Mouse (Mus musculus) spleen, adult 18-20 months (tissue): ENCODE results near the gene Fkbpl.

Experiments used
- DNase-seq, 2 experiments: peaks; one replicate each; pipeline ENCODE4 v3.0.0; 2022; ENCODE audit warnings: mixed read lengths in 2 of 2

Fkbpl gene

GRCm38 (mm10) chr17:34670235-34670634, 25.7 kb downstream of the Fkbpl start, which contains the start of gene Tnxb:
Tnxb (plus strand) TSS chr17:34670535.
- no peak for DNase-seq

DNA sequence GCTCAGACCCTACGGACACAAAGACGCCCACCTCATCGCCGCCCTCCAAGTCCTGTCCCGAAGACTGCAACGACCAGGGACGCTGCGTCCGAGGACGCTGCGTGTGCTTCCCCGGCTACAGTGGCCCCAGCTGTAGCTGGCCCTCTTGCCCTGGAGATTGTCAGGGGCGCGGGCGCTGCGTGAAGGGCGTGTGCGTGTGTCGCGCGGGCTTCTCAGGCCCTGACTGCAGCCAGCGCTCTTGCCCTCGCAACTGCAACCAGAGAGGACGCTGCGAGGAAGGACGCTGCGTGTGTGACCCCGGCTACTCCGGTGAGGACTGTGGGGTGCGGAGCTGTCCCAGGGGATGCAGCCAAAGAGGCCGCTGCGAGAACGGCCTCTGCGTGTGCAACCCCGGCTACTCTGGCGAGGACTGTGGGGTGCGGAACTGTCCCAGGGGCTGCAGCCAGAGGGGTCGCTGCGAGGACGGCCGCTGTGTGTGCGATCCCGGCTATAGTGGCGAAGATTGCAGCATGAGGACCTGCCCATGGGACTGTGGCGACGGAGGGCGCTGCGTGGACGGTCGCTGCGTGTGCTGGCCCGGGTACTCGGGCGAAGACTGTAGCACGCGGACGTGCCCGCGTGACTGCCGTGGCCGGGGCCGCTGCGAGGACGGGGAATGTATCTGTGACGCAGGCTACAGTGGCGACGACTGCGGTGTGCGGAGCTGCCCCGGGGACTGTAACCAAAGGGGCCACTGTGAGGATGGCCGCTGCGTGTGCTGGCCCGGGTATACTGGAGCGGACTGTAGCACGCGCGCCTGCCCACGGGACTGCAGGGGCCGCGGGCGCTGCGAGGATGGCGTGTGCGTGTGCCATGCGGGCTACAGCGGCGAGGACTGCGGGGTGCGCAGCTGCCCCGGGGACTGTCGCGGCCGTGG, 26.8 kb downstream of the Fkbpl start:
- DNase-seq, result no peak

DNA sequence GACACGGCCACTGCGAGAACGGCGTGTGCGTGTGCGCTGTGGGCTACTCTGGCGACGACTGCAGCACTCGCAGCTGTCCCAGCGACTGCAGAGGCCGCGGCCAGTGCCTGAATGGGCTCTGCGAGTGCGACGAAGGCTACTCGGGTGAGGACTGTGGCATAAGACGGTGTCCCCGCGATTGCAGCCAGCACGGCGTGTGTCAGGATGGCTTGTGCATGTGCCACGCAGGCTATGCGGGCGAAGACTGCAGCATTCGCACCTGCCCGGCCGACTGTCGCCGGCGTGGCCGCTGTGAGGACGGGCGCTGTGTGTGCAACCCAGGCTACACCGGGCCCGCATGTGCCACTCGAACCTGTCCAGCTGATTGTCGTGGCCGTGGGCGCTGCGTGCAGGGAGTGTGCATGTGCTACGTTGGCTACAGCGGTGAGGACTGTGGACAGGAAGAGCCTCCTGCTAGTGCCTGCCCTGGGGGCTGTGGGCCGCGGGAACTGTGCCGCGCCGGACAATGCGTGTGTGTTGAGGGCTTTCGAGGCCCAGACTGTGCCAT, 27.8 kb downstream of the Fkbpl start:
- no peak for DNase-seq

- DNase-seq, result no peak
These were observed 28.6 kb downstream of the Fkbpl start for GRCm38 (mm10) chr17:34673139-34673538.

GRCm38 (mm10) chr17:34674524-34675204, 30.1 kb downstream of the Fkbpl start:
- no peak for DNase-seq

- DNase-seq, result no peak
These were observed 30.9 kb downstream of the Fkbpl start for GRCm38 (mm10) chr17:34675205-34676092.

DNA sequence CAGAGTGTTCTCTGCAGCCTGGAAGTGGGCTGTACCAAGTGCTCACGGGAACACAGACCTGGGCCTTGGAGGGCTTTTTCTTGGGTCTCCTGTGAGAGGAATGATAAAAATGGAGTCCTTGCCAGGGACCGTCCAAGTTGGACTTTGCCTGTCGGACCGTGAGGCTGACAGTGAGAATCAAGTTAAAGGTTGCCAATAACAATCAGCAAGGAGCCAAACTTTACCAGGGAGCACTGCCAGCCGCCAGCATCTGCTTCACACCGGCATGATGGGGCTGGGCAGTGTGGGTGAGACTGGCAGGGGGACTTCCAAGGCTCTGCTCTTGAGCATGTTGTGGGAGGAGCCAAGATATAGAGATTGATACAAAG, 31.5 kb downstream of the Fkbpl start:
- DNase-seq, result no peak

GRCm38 (mm10) chr17:34676671-34677070, 32.1 kb downstream of the Fkbpl start:
- DNase-seq, result no peak

DNA sequence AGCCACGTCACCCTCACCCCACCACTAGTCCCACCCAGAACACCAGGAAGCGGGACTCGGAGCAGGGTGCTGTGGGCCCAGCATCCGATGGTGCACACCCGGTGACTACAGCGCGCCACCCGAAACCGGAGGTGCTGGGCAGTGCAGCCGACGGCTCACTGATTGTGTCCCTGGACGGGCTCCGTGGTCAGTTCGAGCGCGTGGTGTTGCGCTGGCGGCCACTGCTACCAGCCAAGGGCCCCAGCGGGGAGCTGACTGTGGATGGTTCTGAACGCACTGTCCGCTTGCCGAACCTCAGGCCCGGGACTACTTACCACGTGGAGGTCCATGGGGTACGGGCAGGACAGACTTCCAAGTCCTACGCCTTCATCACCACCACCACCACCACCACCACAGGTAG, 35.6 kb downstream of the Fkbpl start:
- no peak for DNase-seq

- DNase-seq, result no peak
These were observed 36.1 kb downstream of the Fkbpl start for GRCm38 (mm10) chr17:34680621-34681020.

DNA sequence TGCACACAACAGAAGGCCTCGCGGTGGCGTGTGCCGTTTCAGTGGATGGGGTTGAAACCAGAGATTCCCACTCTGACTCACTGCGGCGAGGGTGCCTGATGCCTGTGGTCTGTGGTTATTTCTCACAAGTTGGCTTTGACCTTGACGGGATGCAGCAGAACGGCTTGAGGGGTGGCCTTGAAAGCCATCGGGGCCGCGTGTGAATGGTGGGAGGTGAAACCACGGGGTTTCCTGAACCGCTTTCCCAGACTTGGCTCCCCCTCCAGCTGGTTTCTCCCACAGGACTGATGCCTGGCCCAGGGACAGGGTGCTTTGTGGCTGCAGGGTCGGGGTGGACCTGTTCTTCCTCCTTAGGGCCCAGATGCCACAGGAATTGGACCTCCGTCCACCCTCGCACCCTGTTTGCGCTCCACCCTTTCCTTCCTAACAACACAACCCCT, 36.6 kb downstream of the Fkbpl start:
- no peak for DNase-seq

DNA sequence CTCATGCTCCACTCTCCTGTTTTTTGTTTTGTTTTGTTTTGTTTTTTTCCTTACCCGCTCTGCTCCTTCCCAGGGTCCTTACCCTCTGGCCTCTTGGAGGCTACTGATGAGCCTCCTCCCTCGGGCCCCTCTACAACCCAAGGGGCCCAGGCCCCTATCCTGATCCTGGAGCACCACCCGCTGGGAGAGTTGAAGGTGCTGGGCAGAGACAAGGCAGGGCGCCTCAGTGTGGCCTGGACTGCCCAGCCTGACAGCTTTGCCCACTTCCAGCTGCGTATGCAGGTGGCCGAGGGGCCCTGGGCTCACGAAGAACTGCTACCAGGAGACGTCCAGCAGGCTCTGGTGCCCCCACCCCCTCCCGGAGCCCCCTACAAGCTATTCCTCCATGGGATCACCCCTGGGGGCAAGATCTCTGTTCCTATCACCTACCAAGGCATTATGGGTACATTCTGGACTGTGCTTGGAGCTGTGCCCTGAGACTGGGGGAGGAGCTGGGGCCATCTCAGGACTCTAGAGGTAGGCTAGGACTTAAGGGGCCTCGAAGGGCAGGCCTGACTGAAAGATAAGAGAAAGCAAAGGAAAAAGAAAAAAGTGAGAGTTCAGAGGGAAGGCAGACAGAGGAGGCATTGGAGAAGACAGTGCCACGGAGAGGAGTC, 37.4 kb downstream of the Fkbpl start:
- no peak for DNase-seq

- no peak for DNase-seq
These were observed 38.6 kb downstream of the Fkbpl start for GRCm38 (mm10) chr17:34683179-34683578.

- no peak for DNase-seq
These were observed 39.2 kb downstream of the Fkbpl start for GRCm38 (mm10) chr17:34683686-34684220.

DNA sequence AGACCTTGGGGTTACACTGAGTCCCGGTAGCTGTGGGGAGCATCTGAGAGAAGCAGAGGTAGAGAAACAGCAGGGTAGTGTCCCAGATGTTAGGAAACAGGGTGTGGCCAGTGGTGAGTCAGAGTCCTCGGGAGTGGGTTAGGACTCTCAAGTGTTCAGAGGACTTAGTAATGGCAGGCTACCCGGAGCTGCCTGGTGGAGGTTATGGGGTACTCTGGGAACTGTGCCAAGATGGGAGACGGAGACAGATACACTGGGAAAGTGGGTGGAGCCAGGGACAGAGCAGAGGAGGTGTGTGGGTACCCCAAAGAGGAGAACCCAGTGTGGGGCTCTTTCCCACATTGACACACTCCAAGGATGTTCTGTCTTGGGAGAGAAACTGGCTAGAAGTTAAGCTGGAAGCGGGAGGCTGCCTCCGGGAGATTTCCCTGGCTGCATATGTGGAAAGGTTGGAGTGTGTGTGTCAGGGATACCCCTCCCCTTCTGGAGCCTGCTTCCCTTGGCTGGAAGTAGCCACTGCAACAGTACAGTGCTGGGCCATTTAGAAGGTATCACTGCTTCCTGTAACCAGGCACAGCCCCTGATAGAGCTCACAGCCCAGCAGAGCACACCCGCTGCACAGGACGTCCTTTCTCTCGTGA, 39.8 kb downstream of the Fkbpl start:
- DNase-seq, result no peak

GRCm38 (mm10) chr17:34685120-34686110, 40.9 kb downstream of the Fkbpl start:
- DNase-seq, result no peak

GRCm38 (mm10) chr17:34688889-34689288, 44.3 kb downstream of the Fkbpl start:
- no peak for DNase-seq

DNA sequence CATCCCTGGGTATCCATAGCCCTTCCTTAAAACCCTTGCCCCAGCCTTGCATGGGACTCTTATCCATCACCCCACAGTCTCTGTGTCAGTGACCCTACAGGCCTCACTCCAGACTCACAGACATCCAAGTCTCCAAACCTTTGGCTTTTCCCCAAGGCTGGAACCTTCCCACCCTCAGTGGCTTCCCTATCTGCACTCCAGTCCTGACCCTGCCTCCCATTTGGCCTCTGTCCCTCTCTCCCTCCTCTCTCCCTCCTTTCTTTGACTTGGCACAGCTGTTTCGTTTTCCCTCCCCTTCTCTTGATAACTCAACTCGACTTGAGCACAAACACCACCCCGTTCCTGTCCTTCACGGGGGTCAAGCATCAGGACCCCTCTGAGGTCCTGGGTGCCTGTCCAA, 45.9 kb downstream of the Fkbpl start:
- no peak for DNase-seq

GRCm38 (mm10) chr17:34692906-34693305, 48.3 kb downstream of the Fkbpl start:
- peak in 1 of 2 experiments; percentile 18 for DNase-seq
